ENCODE assay signal across 8 mouse cellular contexts in genomic region chr13:48228114-48228513, GRCm38 (mm10). TPM values are rescaled to one million over a fixed set of nuclear protein-coding genes. Genes with fewer than 3 reads are reported as not detected.
DNase-seq lines count a peak whose midpoint lies in the region; ATAC-seq and TF ChIP-seq lines count a peak whose summit lies in the region.

No protein-coding gene starts in this region.

- H3K27me3 ChIP-seq in forebrain, embryonic 11.5 days (ENCODE audit: control insufficient read depth, insufficient read depth, low read length): no peaks in the 10 kb centered on the region
- no peaks in the 10 kb centered on the region for H3K27me3 ChIP-seq in limb, embryonic 10.5 days (ENCODE audit: low read depth, poor library complexity, severe bottlenecking)
- H3K27me3 ChIP-seq in neural tube, embryonic 15.5 days (replicated peaks): no peaks in the 10 kb centered on the region
- H3K27me3 ChIP-seq in thymus, adult 2 months (ENCODE audit: control insufficient read depth, insufficient read depth, low read length): no peaks in the 10 kb centered on the region

- peak overlapping the region; percentile 21 for H3K4me3 ChIP-seq in lung, adult 2 months (replicated peaks; ENCODE audit: extremely low read depth, low read depth, low read length)
- peak overlapping the region; percentile 28 for H3K4me3 ChIP-seq in forebrain, embryonic 11.5 days (ENCODE audit: low read depth, low read length)
- peak overlapping the region; percentile 49 for H3K4me3 ChIP-seq in limb, embryonic 10.5 days
- H3K4me3 ChIP-seq in neural tube, embryonic 15.5 days (replicated peaks): peak overlapping the region; percentile 47
- H3K4me3 ChIP-seq in thymus, adult 2 months (ENCODE audit: control insufficient read depth, insufficient read depth, low read length): no peak overlapping the region

- peak overlapping the region; percentile 69 for H3K4me2 ChIP-seq in forebrain, embryonic 11.5 days (ENCODE audit: low read depth, low read length, severe bottlenecking)
- H3K4me2 ChIP-seq in neural tube, embryonic 15.5 days: peak overlapping the region; percentile 65

- no peaks in the 10 kb centered on the region for H3K36me3 ChIP-seq in forebrain, embryonic 11.5 days (ENCODE audit: control insufficient read depth, insufficient read depth, low read length)
- H3K36me3 ChIP-seq in limb, embryonic 10.5 days: no peaks in the 10 kb centered on the region
- no peaks in the 10 kb centered on the region for H3K36me3 ChIP-seq in neural tube, embryonic 15.5 days
- no peaks in the 10 kb centered on the region for H3K36me3 ChIP-seq in thymus, adult 2 months (ENCODE audit: control insufficient read depth, insufficient read depth, low read length)

- no peak for DNase-seq in lung, adult 2 months
- no peak for DNase-seq in lung, postnatal 36 days
- DNase-seq in forebrain, embryonic 11.5 days (ENCODE audit: low spot score): no peak
- DNase-seq in limb, embryonic 10.5 days (ENCODE audit: low spot score): no peak
- DNase-seq in thymus, adult 2 months: no peak
- no peak for DNase-seq in gastrocnemius, adult 8-10 months (ENCODE audit: low spot score in 2 of 2)
- DNase-seq in kidney, adult 9 months: no peak

- H3K9me3 ChIP-seq in forebrain, embryonic 11.5 days (ENCODE audit: control insufficient read depth, low read length): no peaks in the 10 kb centered on the region
- H3K9me3 ChIP-seq in limb, embryonic 10.5 days (replicated peaks): no peaks in the 10 kb centered on the region
- H3K9me3 ChIP-seq in neural tube, embryonic 15.5 days (replicated peaks): no peaks in the 10 kb centered on the region

- no peaks in the 10 kb centered on the region; the same call in 1 of the 2 replicates for H3K4me1 ChIP-seq in lung, adult 2 months (ENCODE audit: control insufficient read depth, insufficient read depth, low read length)
- H3K4me1 ChIP-seq in forebrain, embryonic 11.5 days (replicated peaks; ENCODE audit: control insufficient read depth, insufficient read depth, low read length): peaks cover 15% of the 10 kb centered on the region
- H3K4me1 ChIP-seq in limb, embryonic 10.5 days: peaks cover 23% of the 10 kb centered on the region
- peaks cover 22% of the 10 kb centered on the region for H3K4me1 ChIP-seq in neural tube, embryonic 15.5 days
- 0 out of 2 replicates have a peak, but pooled peaks cover 3% of the 10 kb centered on the region for H3K4me1 ChIP-seq in thymus, adult 2 months (replicated peaks; ENCODE audit: control insufficient read depth, insufficient read depth, low read length)

- peak overlapping the region; percentile 88 for H3K27ac ChIP-seq in forebrain, embryonic 11.5 days (ENCODE audit: low read depth, low read length)
- peak overlapping the region; percentile 95 for H3K27ac ChIP-seq in limb, embryonic 10.5 days
- peak overlapping the region; percentile 92 for H3K27ac ChIP-seq in neural tube, embryonic 15.5 days (replicated peaks)
- H3K27ac ChIP-seq in thymus, adult 2 months (ENCODE audit: control insufficient read depth, insufficient read depth, low read length): no peak overlapping the region

- 23% methylated on average over 4 of the region's 4 CpGs for whole genome bisulfite sequencing in lung, adult 2 months
- 7% methylated on average over 4 of the region's 4 CpGs for WGBS in forebrain, embryonic 11.5 days
- 18% methylated on average over 4 of the region's 4 CpGs for WGBS in limb, embryonic 10.5 days
- 7% methylated on average over 4 of the region's 4 CpGs for WGBS in neural tube, embryonic 15.5 days
- WGBS in thymus, adult 2 months: 43% methylated on average over 4 of the region's 4 CpGs

- no peak; the same call in none of the 2 replicates for ATAC-seq in forebrain, embryonic 11.5 days (replicated peaks; ENCODE audit: low FRiP score)
- ATAC-seq in neural tube, embryonic 15.5 days (ENCODE audit: low FRiP score): peak; percentile 60

- H3K9ac ChIP-seq in forebrain, embryonic 11.5 days (ENCODE audit: low read length): peak overlapping the region; percentile 72
- H3K9ac ChIP-seq in neural tube, embryonic 15.5 days (replicated peaks): peak overlapping the region; percentile 56

- TF ChIP-seq POLR2A in lung, adult 2 months (IDR thresholded peaks at IDR 0.05; ENCODE audit: borderline replicate concordance, extremely low read depth, low read depth, low read length): no peak
- no peak for TF ChIP-seq POLR2A in thymus, adult 2 months (IDR thresholded peaks at IDR 0.05; ENCODE audit: control insufficient read depth, extremely low read depth, insufficient read depth, low read length, poor library complexity)

- no peak for TF ChIP-seq CTCF in lung, adult 2 months (IDR thresholded peaks at IDR 0.05; ENCODE audit: insufficient read depth, low read length)
- no peak for TF ChIP-seq CTCF in thymus, adult 2 months (IDR thresholded peaks at IDR 0.05; ENCODE audit: borderline replicate concordance, control insufficient read depth, extremely low read depth, insufficient read depth, low read length, poor library complexity)

RNA-seq across cellular contexts. Expression of gene Id4, which starts 32.9 kb away (rescaled TPM):
- polyA plus RNA-seq in lung, adult 2 months (2012; rRNA removed): 5.1 and 5.6 TPM in 2 replicates
- polyA plus RNA-seq in forebrain, embryonic 11.5 days (2014; fragmentation: Nextera tagmentation; extraction: Ambion mirVana): 182 and 187 TPM in 2 replicates
- polyA plus RNA-seq in limb, embryonic 10.5 days (2016; fragmentation: Nextera tagmentation; extraction: Ambion mirVana): 1.3 and 2.9 TPM in 2 replicates
- polyA plus RNA-seq in neural tube, embryonic 15.5 days (2015; fragmentation: Nextera tagmentation; extraction: Ambion mirVana): 95.5 and 114 TPM in 2 replicates
- 2.2 and 2.4 TPM in 2 replicates for polyA plus RNA-seq in thymus, adult 2 months (2012; rRNA removed)
- under 1 TPM; 0.44 to 0.83 (median 0.50) TPM for total RNA-seq in gastrocnemius, adult 8-10 months (2022)

Comparison
In these comparisons a context has a peak if more than half of its experiments do, and no peak if none do; other contexts are left out.
1. RNA of gene Id4, which starts 32.9 kb away (polyA plus RNA-seq): 182 to 187 TPM in forebrain, embryonic 11.5 days and 95.5 to 114 TPM in neural tube, embryonic 15.5 days; 5.1 to 5.6 TPM in lung, adult 2 months, 1.3 to 2.9 TPM in limb, embryonic 10.5 days and 2.2 to 2.4 TPM in thymus, adult 2 months; every median in the first group is over 10 times any median in the second.